ENCODE assay signal across 14 mouse cellular contexts in genomic region chr6:36728079-36728478, GRCm38 (mm10).
DNase-seq lines count a peak whose midpoint lies in the region; ATAC-seq and TF ChIP-seq lines count a peak whose summit lies in the region.
"Had no signal": no experiment of that assay in that cellular context is flagged by ENCODE, and none has a peak within 500 bp of the region (broad histone marks: within the 10 kb centered on the region; RNA-seq: fewer than 3 reads in every experiment).

No protein-coding gene starts in this region.

- WGBS in forebrain, embryonic 14.5 days: 61% methylated on average over 7 of the region's 7 CpGs
- 81% methylated on average over 7 of the region's 7 CpGs for WGBS in forebrain, embryonic 10.5 days
- 57% methylated on average over 7 of the region's 7 CpGs for WGBS in kidney, adult 2 months
- 74% methylated on average over 7 of the region's 7 CpGs for WGBS in kidney, embryonic 14.5 days

- TF ChIP-seq POLR2A in kidney, adult 2 months (IDR thresholded peaks at IDR 0.05; ENCODE audit: low read depth, low read length): no peak

- H3K27me3 ChIP-seq in forebrain, embryonic 14.5 days (replicated peaks; ENCODE audit: control insufficient read depth, insufficient read depth, low read length): no peaks in the 10 kb centered on the region
- no peaks in the 10 kb centered on the region for H3K27me3 ChIP-seq in forebrain, embryonic 10.5 days (ENCODE audit: poor library complexity, severe bottlenecking)
- no peaks in the 10 kb centered on the region for H3K27me3 ChIP-seq in kidney, adult 2 months (replicated peaks; ENCODE audit: control insufficient read depth, insufficient read depth, low read length)
- H3K27me3 ChIP-seq in kidney, embryonic 14.5 days (ENCODE audit: control insufficient read depth, insufficient read depth, low read length): no peaks in the 10 kb centered on the region
- H3K27me3 ChIP-seq: limb, embryonic 12.5 days; lung, embryonic 15.5 days had no signal

- H3K4me3 ChIP-seq in forebrain, embryonic 14.5 days (ENCODE audit: low read depth, low read length): no peak overlapping the region
- H3K4me3 ChIP-seq in forebrain, embryonic 10.5 days: no peak overlapping the region
- H3K4me3 ChIP-seq in kidney, adult 2 months (ENCODE audit: insufficient read depth, low read depth, low read length): no peak overlapping the region
- no peak overlapping the region for H3K4me3 ChIP-seq in kidney, embryonic 14.5 days (ENCODE audit: low read length)
- H3K4me3 ChIP-seq: erythroblast, embryonic 14.5 days; limb, embryonic 12.5 days; lung, embryonic 15.5 days had no signal

- ATAC-seq in forebrain, embryonic 14.5 days: no peak
- ATAC-seq in kidney, embryonic 14.5 days (ENCODE audit: low FRiP score, low TSS enrichment): no peak

- no peak overlapping the region for H3K4me2 ChIP-seq in forebrain, embryonic 14.5 days (ENCODE audit: low read length)
- no peak overlapping the region for H3K4me2 ChIP-seq in kidney, embryonic 14.5 days (replicated peaks; ENCODE audit: low read depth, low read length)
- H3K4me2 ChIP-seq: limb, embryonic 12.5 days; lung, embryonic 15.5 days had no signal

- intact Hi-C loops in heart, postnatal 25 days (cut with DNase I): no loop called here

- DNase-seq in forebrain, embryonic 14.5 days (ENCODE audit: low spot score): peak; percentile 13
- DNase-seq in forebrain, embryonic 10.5 days (ENCODE audit: extremely low spot score, low spot score): no peak
- DNase-seq in kidney, adult 2 months: peak; percentile 68
- peak; percentile 7 for DNase-seq in ovary, postnatal 36 days (ENCODE audit: low spot score)
- no peak for DNase-seq in ovary, postnatal 10 days (ENCODE audit: low spot score)
- peak; percentile 41 for DNase-seq in kidney, postnatal 10 days
- no peak for DNase-seq in heart, postnatal 25 days (ENCODE audit: low spot score)
- DNase-seq: gastrocnemius, postnatal 36 days; heart, postnatal 10 days; thymus, postnatal 14 days had no signal

- peaks cover 30% of the 10 kb centered on the region for H3K36me3 ChIP-seq in forebrain, embryonic 14.5 days (ENCODE audit: control insufficient read depth, insufficient read depth, low read length)
- peaks cover 71% of the 10 kb centered on the region for H3K36me3 ChIP-seq in forebrain, embryonic 10.5 days (replicated peaks)
- no peaks in the 10 kb centered on the region for H3K36me3 ChIP-seq in kidney, adult 2 months (ENCODE audit: control insufficient read depth, insufficient read depth, low read length)
- H3K36me3 ChIP-seq in kidney, embryonic 14.5 days (ENCODE audit: control insufficient read depth, insufficient read depth, low read length): peaks cover 15% of the 10 kb centered on the region; the same call in 1 of the 2 replicates

- H3K9me3 ChIP-seq in forebrain, embryonic 14.5 days (replicated peaks; ENCODE audit: control insufficient read depth, low read length): peaks cover 17% of the 10 kb centered on the region
- H3K9me3 ChIP-seq in forebrain, embryonic 10.5 days: peaks cover 35% of the 10 kb centered on the region
- peaks cover 20% of the 10 kb centered on the region for H3K9me3 ChIP-seq in kidney, embryonic 14.5 days (ENCODE audit: control insufficient read depth, low read length)
- H3K9me3 ChIP-seq: lung, embryonic 15.5 days had no signal

- no peak for TF ChIP-seq CTCF in kidney, adult 2 months (conservative IDR thresholded peaks at IDR 0.05; ENCODE audit: insufficient read depth, insufficient read length, low read depth, low read length)

- H3K4me1 ChIP-seq in forebrain, embryonic 14.5 days (ENCODE audit: control insufficient read depth, insufficient read depth, low read length): peaks cover 3% of the 10 kb centered on the region
- H3K4me1 ChIP-seq in forebrain, embryonic 10.5 days: peaks cover 4% of the 10 kb centered on the region
- no peaks in the 10 kb centered on the region; the same call in 1 of the 2 replicates for H3K4me1 ChIP-seq in kidney, adult 2 months (ENCODE audit: control insufficient read depth, insufficient read depth, low read length)
- H3K4me1 ChIP-seq in kidney, embryonic 14.5 days (ENCODE audit: control insufficient read depth, insufficient read depth, low read length): peaks cover 2% of the 10 kb centered on the region; the same call in 1 of the 2 replicates
- H3K4me1 ChIP-seq: limb, embryonic 12.5 days; lung, embryonic 15.5 days had no signal

- H3K9ac ChIP-seq in forebrain, embryonic 14.5 days (ENCODE audit: low read length): no peak overlapping the region
- no peak overlapping the region for H3K9ac ChIP-seq in kidney, embryonic 14.5 days (ENCODE audit: low read depth, low read length)
- H3K9ac ChIP-seq: limb, embryonic 12.5 days; lung, embryonic 15.5 days had no signal

- no peak overlapping the region for H3K27ac ChIP-seq in forebrain, embryonic 14.5 days (ENCODE audit: low read depth, low read length)
- H3K27ac ChIP-seq in forebrain, embryonic 10.5 days: no peak overlapping the region
- peak overlapping the region; percentile 88 for H3K27ac ChIP-seq in kidney, adult 2 months (ENCODE audit: insufficient read depth, low read depth, low read length)
- H3K27ac ChIP-seq in kidney, embryonic 14.5 days (ENCODE audit: low read depth, low read length): no peak overlapping the region
- H3K27ac ChIP-seq: limb, embryonic 12.5 days; lung, embryonic 15.5 days had no signal

Comparison
In these comparisons a context has a peak if more than half of its experiments do, and no peak if none do; other contexts are left out.
1. DNase-seq: peak in forebrain, embryonic 14.5 days (single experiment), kidney, adult 2 months (single experiment), ovary, postnatal 36 days (single experiment) and kidney, postnatal 10 days (single experiment); none in forebrain, embryonic 10.5 days (single experiment), ovary, postnatal 10 days (single experiment) and heart, postnatal 25 days (single experiment).